Mouse (Mus musculus): ENCODE measurements around the gene Ier2. TPM values are rescaled to one million over a fixed set of nuclear protein-coding genes. Genes with fewer than 3 reads are reported as not detected.
A peak's percentile ranks its signal among the peaks of the same experiment; 100 is the strongest.

Gene Ier2
- polyA plus RNA-seq, 1 experiment from 2014 or later: 32.5 TPM

GRCm38 (mm10) chr8:84657680-84658079 is 5.0 kb downstream of the Ier2 start:
- Histone ChIP-seq H3K9ac (no peak overlapping the region), H3K4me2 (no peak overlapping the region), H3K4me3 (no peak overlapping the region), H3K27ac (replicated peaks) (peak overlapping the region; percentile 87; the same call in 1 of the 2 replicates), H3K4me1 (replicated peaks) (peaks cover 80% of the 10 kb centered on the region), H3K9me3 (no peaks in the 10 kb centered on the region), H3K27me3 (no peaks in the 10 kb centered on the region), H3K36me3 (no peaks in the 10 kb centered on the region)
- ATAC-seq (ENCODE audit: low read depth): no peak
- WGBS: 55% methylated on average over 4 of the region's 4 CpGs

DNA sequence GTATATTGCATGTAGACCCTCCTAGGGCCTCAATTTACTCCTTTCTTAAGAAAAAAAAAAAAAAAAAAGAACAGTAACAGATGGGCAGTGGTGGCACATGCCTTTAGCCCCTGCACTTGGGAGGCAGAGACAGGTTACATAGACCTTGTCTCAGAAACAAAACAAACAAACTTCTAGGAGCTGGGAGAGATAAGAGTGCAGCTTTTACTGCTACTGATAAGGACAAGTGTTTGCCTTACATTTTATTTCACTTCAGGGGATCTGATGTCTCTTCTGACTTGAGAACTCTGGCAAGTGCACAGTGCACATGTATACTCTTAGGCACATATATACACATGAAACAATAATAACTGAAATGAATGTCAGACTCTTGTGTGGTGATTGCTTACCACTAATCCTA is 5.4 kb downstream of the Ier2 start:
- Histone ChIP-seq H3K27me3 (no peaks in the 10 kb centered on the region), H3K4me1 (replicated peaks) (peaks cover 80% of the 10 kb centered on the region), H3K36me3 (no peaks in the 10 kb centered on the region), H3K4me2 (peak overlapping the region; percentile 56), H3K9me3 (no peaks in the 10 kb centered on the region), H3K27ac (replicated peaks) (peak overlapping the region; percentile 87), H3K9ac (peak overlapping the region; percentile 67), H3K4me3 (peak overlapping the region; percentile 34)
- no peak for ATAC-seq (ENCODE audit: low read depth)

DNA sequence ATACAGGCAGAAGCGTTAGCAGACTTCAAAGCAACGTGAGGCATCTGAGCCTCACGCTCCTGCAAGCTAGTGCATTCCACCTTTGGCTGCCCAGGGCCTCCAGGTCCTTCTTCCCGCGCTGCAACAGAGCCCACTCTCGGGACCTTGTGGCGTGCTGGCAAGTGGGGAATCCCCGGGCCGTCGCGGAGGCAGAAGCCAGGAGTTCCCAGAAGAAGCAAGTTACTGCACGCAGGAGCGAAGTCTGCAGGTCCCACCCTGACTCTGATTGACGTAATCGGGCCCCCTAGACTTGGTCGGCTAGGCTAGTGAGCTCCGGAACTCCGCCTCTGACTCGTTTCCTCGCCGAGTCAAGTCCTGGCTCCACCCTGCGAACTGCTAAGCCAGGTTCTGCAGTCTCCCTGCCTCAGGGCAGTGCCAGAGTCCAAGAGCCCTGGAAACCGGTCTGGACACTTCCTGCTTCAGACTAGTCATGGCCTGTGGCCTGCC is 6.0 kb downstream of the Ier2 start:
- Histone ChIP-seq H3K9me3 (no peaks in the 10 kb centered on the region), H3K27me3 (no peaks in the 10 kb centered on the region), H3K36me3 (no peaks in the 10 kb centered on the region), H3K4me2 (peak overlapping the region; percentile 56), H3K27ac (replicated peaks) (peak overlapping the region; percentile 87), H3K4me1 (replicated peaks) (peaks cover 74% of the 10 kb centered on the region), H3K4me3 (peak overlapping the region; percentile 34), H3K9ac (peak overlapping the region; percentile 67)
- no peak for ATAC-seq (ENCODE audit: low read depth)
- under 1% methylated on average over 23 of the region's 23 CpGs for WGBS

DNA sequence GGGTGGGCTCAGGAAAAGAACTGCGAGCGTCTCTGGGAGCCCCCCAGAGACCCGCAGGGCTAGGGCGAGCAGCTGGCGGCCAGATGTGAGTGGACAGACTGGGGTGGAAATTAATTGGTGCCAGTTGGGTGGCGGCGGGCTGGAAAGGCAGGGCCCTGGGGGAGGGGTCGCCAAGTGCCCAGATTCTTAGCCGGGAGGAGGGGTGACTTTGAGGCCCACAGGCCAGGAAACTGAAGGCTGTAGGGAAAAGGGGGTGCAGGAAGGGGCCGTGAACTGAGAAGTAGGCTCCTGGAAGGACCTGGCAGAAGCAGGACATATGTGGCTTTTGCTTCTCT is 6.5 kb downstream of the Ier2 start:
- peak overlapping the region; percentile 34 for H3K4me3 ChIP-seq
- H3K36me3 ChIP-seq: no peaks in the 10 kb centered on the region
- peak overlapping the region; percentile 67 for H3K9ac ChIP-seq
- peak overlapping the region; percentile 87 for H3K27ac ChIP-seq (replicated peaks)
- ATAC-seq (ENCODE audit: low read depth): peak; percentile 34; the same call in 1 of the 2 replicates
- peaks cover 71% of the 10 kb centered on the region for H3K4me1 ChIP-seq (replicated peaks)
- peak overlapping the region; percentile 56 for H3K4me2 ChIP-seq
- 3% methylated on average over 10 of the region's 10 CpGs for WGBS
- no peaks in the 10 kb centered on the region for H3K27me3 ChIP-seq
- H3K9me3 ChIP-seq: no peaks in the 10 kb centered on the region

- Histone ChIP-seq H3K4me1 (replicated peaks) (peaks cover 71% of the 10 kb centered on the region), H3K9me3 (no peaks in the 10 kb centered on the region), H3K4me2 (peak overlapping the region; percentile 56), H3K36me3 (no peaks in the 10 kb centered on the region), H3K9ac (peak overlapping the region; percentile 67), H3K4me3 (peak overlapping the region; percentile 34), H3K27ac (replicated peaks) (peak overlapping the region; percentile 87), H3K27me3 (no peaks in the 10 kb centered on the region)
- peak; percentile 82 for ATAC-seq (ENCODE audit: low read depth)
- WGBS: 1% methylated on average over 15 of the region's 15 CpGs
Observed at GRCm38 (mm10) chr8:84655336-84656190, 7.1 kb downstream of the Ier2 start.

GRCm38 (mm10) chr8:84654597-84654996 is 8.1 kb downstream of the Ier2 start:
- H3K9me3 ChIP-seq: no peaks in the 10 kb centered on the region
- peak overlapping the region; percentile 87 for H3K27ac ChIP-seq (replicated peaks)
- no peak overlapping the region for H3K9ac ChIP-seq
- 49% methylated on average over 4 of the region's 4 CpGs for WGBS
- no peak overlapping the region for H3K4me2 ChIP-seq
- H3K4me1 ChIP-seq (replicated peaks): peaks cover 67% of the 10 kb centered on the region
- ATAC-seq (ENCODE audit: low read depth): no peak
- no peaks in the 10 kb centered on the region for H3K27me3 ChIP-seq
- no peaks in the 10 kb centered on the region for H3K36me3 ChIP-seq
- no peak overlapping the region for H3K4me3 ChIP-seq

DNA sequence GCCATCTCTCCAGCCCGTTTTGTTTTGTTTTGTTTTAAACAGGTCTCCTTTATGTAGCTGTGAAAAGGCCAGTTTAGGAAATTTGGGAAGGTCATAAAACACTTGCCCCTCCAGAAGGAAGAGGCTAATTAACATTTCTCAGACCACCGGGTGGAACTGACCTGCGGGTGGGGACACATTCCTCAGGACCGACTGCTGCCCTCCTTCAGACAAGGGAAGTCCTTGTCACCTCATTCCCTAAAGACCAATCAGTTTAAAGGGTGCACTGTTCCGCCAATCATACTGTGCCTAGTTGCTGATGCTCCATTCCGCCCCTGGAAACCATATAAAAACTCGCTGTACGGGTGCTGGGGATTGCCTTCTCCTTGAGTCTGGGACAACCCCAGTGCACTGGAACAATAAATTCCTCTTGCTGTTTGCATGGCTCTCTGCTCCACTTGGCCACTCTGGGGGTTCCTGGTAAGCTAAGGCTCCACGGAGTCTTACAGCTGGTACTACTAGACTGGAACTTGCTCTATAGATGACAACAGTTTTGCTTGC is 9.5 kb downstream of the Ier2 start:
- H3K9ac ChIP-seq: no peak overlapping the region
- 36% methylated on average over 9 of the region's 9 CpGs for WGBS
- H3K4me2 ChIP-seq: 0 out of 2 replicates have a peak overlapping the region, but pooled peaks have one; percentile 9
- H3K27me3 ChIP-seq: no peaks in the 10 kb centered on the region
- ATAC-seq (ENCODE audit: low read depth): no peak
- no peaks in the 10 kb centered on the region for H3K9me3 ChIP-seq
- peak overlapping the region; percentile 40; the same call in 1 of the 2 replicates for H3K27ac ChIP-seq (replicated peaks)
- H3K36me3 ChIP-seq: no peaks in the 10 kb centered on the region
- peaks cover 57% of the 10 kb centered on the region for H3K4me1 ChIP-seq (replicated peaks)
- H3K4me3 ChIP-seq: no peak overlapping the region

DNA sequence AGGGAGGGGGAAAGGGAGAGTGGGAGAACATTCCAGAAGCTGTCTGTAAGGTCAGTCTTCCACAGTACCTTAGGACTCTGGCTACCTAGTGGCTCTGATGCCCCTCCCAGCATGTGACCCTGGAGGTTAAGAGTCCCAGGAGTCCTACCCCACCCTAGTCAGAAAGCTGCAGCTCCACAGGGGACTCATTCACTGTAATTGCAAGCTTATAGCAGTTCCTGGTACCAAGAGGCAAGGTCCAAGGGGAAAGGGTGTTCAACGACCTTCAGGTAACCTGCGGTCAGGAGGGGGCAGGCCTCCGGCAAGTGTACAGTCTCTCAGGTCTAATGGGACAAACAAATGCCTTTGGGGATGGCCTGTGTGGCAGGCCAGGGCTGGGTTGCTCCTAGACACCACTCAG is 12.4 kb downstream of the Ier2 start:
- peak overlapping the region; percentile 57 for H3K27ac ChIP-seq (replicated peaks)
- no peak for ATAC-seq (ENCODE audit: low read depth)

DNA sequence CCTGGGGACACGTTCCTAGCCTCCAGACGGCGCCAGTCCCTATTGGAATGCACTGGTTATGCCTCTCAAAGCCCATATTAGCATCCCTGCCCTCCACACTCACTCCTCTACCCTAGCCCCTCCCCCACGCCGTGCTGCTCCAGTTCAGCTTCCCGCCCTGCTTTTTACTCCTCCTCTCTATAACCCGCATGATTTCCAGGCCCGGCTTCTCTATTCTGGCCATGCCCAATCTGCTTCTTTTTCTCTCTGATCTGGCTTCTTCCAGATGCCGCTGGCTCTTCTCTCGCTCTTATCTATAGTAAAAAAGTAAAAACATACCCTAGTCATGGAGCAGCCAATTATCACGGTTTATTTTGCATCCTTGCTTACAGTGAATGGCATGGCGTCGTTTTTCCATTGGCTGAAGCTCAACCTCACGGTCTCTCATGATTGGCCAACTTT is 15.2 kb downstream of the Ier2 start:
- peak overlapping the region; percentile 54 for H3K4me2 ChIP-seq
- 3% methylated on average over 14 of the region's 14 CpGs for WGBS

More for the DNA sequence above, 12.4 kb downstream of the Ier2 start:
- Histone ChIP-seq H3K4me1 (replicated peaks) (peaks cover 37% of the 10 kb centered on the region), H3K9ac (peak overlapping the region; percentile 34; the same call in 1 of the 2 replicates), H3K36me3 (no peaks in the 10 kb centered on the region), H3K9me3 (no peaks in the 10 kb centered on the region), H3K4me2 (no peak overlapping the region), H3K4me3 (no peak overlapping the region), H3K27me3 (no peaks in the 10 kb centered on the region)
- 30% methylated on average over 3 of the region's 3 CpGs for WGBS

GRCm38 (mm10) chr8:84646800-84647199 is 15.9 kb downstream of the Ier2 start:
- H3K9me3 ChIP-seq: no peaks in the 10 kb centered on the region
- H3K9ac ChIP-seq: no peak overlapping the region
- H3K4me1 ChIP-seq (replicated peaks): peaks cover 23% of the 10 kb centered on the region
- no peak overlapping the region for H3K4me3 ChIP-seq
- 0 out of 2 replicates have a peak overlapping the region, but pooled peaks have one; percentile 23 for H3K27ac ChIP-seq (replicated peaks)
- H3K4me2 ChIP-seq: peak overlapping the region; percentile 54
- 57% methylated on average over 6 of the region's 6 CpGs for WGBS
- no peak for ATAC-seq (ENCODE audit: low read depth)
- H3K36me3 ChIP-seq: no peaks in the 10 kb centered on the region
- no peaks in the 10 kb centered on the region for H3K27me3 ChIP-seq

More for the DNA sequence above, 15.2 kb downstream of the Ier2 start:
- Histone ChIP-seq H3K4me1 (replicated peaks) (peaks cover 23% of the 10 kb centered on the region), H3K9me3 (no peaks in the 10 kb centered on the region), H3K9ac (peak overlapping the region; percentile 57), H3K27ac (replicated peaks) (0 out of 2 replicates have a peak overlapping the region, but pooled peaks have one; percentile 18), H3K27me3 (no peaks in the 10 kb centered on the region), H3K36me3 (no peaks in the 10 kb centered on the region), H3K4me3 (peak overlapping the region; percentile 29)
- ATAC-seq (ENCODE audit: low read depth): 0 out of 2 replicates have a peak, but pooled peaks have one; percentile 49

- Histone ChIP-seq H3K4me3 (no peak overlapping the region), H3K36me3 (no peaks in the 10 kb centered on the region), H3K4me1 (replicated peaks) (peaks cover 20% of the 10 kb centered on the region), H3K27ac (replicated peaks) (no peak overlapping the region), H3K9me3 (no peaks in the 10 kb centered on the region), H3K27me3 (no peaks in the 10 kb centered on the region), H3K9ac (no peak overlapping the region), H3K4me2 (no peak overlapping the region)
- 79% methylated on average over 5 of the region's 5 CpGs for WGBS
- no peak for ATAC-seq (ENCODE audit: low read depth)
Observed at GRCm38 (mm10) chr8:84643019-84643418, 19.6 kb downstream of the Ier2 start.
